Mouse (Mus musculus): ENCODE data around the gene Elmod3. TPM values are rescaled to one million over a fixed set of nuclear protein-coding genes. Genes with fewer than 3 reads are reported as not detected.
A peak's percentile ranks its signal among the peaks of the same experiment; 100 is the strongest.

The Elmod3 gene
- polyA plus RNA-seq, 1 experiment from 2014 or later, result 13.7 TPM

GRCm38 (mm10) chr6:72604066-72604465 lies 5.9 kb upstream of the Elmod3 start:
- no peak overlapping the region for H3K4me3 ChIP-seq
- H3K9me3 ChIP-seq, result no peaks in the 10 kb centered on the region
- no peak for DNase-seq (ENCODE audit: extremely low spot score, low spot score)
- H3K27me3 ChIP-seq (ENCODE audit: poor library complexity, severe bottlenecking), result no peaks in the 10 kb centered on the region
- WGBS, result 88% methylated on average over 2 of the region's 2 CpGs
- no peak overlapping the region for H3K27ac ChIP-seq
- peaks cover 2% of the 10 kb centered on the region for H3K4me1 ChIP-seq
- peaks cover 49% of the 10 kb centered on the region for H3K36me3 ChIP-seq (replicated peaks)

DNA sequence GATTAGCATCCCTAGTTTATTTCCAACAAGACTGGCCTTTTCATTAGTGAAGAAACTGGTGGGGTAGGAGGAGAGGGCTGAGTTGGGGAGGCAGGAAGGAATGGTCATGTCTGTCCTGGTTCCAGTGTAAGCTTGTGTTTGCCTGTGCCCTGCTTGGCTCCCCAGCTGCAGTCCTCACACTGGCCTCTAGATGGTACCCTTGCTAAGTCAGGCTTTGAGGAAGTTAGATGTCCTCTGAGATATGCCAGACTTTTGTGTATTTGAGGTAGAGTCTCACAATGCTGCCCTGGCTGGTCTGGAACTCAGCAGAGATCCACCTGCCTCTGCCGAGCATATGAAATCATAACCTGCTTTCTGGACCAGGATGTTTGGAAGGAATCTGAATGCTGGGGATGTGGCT lies 3.5 kb upstream of the Elmod3 start:
- no peaks in the 10 kb centered on the region for H3K27me3 ChIP-seq (ENCODE audit: poor library complexity, severe bottlenecking)
- DNase-seq (ENCODE audit: extremely low spot score, low spot score), result peak; percentile 54
- 67% methylated on average over 1 of the region's 1 CpGs for WGBS
- peaks cover 33% of the 10 kb centered on the region for H3K36me3 ChIP-seq (replicated peaks)
- H3K27ac ChIP-seq, result no peak overlapping the region
- no peak overlapping the region for H3K4me3 ChIP-seq
- peaks cover 23% of the 10 kb centered on the region for H3K4me1 ChIP-seq
- no peaks in the 10 kb centered on the region for H3K9me3 ChIP-seq

GRCm38 (mm10) chr6:72600771-72601170 lies 2.6 kb upstream of the Elmod3 start:
- H3K4me3 ChIP-seq, result no peak overlapping the region
- no peak for DNase-seq (ENCODE audit: extremely low spot score, low spot score)
- peaks cover 23% of the 10 kb centered on the region for H3K36me3 ChIP-seq (replicated peaks)
- WGBS, result 90% methylated on average over 12 of the region's 12 CpGs
- H3K27ac ChIP-seq, result no peak overlapping the region
- H3K9me3 ChIP-seq, result no peaks in the 10 kb centered on the region
- peaks cover 23% of the 10 kb centered on the region for H3K4me1 ChIP-seq
- no peaks in the 10 kb centered on the region for H3K27me3 ChIP-seq (ENCODE audit: poor library complexity, severe bottlenecking)

DNA sequence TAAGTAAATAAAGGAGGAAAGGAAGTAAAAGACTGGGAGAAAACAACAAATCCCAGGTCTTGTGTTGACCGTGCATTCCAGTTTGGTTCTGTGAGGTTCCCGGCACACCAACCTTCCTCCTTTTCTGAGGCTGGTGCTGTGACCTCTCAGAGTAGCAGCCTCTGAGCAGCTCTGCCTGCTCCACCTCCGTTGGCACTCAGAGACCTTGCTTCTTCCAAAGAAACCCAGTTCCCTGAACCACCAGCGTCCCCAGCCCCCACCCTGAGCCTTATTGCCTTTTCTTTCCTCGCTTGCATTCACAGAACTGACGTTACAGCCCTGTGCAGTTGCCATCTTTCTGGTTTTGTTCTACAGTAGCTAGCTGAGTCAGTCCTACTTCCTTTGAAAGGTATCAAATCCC lies 2.0 kb upstream of the Elmod3 start:
- H3K4me3 ChIP-seq, result no peak overlapping the region
- no peak for DNase-seq (ENCODE audit: extremely low spot score, low spot score)
- H3K4me1 ChIP-seq, result peaks cover 23% of the 10 kb centered on the region
- H3K36me3 ChIP-seq (replicated peaks), result peaks cover 19% of the 10 kb centered on the region
- H3K27ac ChIP-seq, result no peak overlapping the region
- no peaks in the 10 kb centered on the region for H3K27me3 ChIP-seq (ENCODE audit: poor library complexity, severe bottlenecking)
- H3K9me3 ChIP-seq, result no peaks in the 10 kb centered on the region
- WGBS, result 80% methylated on average over 6 of the region's 6 CpGs

- H3K9me3 ChIP-seq, result no peaks in the 10 kb centered on the region
- H3K27ac ChIP-seq, result peak overlapping the region; percentile 82
- no peak for DNase-seq (ENCODE audit: extremely low spot score, low spot score)
- H3K4me1 ChIP-seq, result peaks cover 23% of the 10 kb centered on the region
- peak overlapping the region; percentile 72 for H3K4me3 ChIP-seq
- 54% methylated on average over 12 of the region's 12 CpGs for WGBS
- no peaks in the 10 kb centered on the region for H3K27me3 ChIP-seq (ENCODE audit: poor library complexity, severe bottlenecking)
- H3K36me3 ChIP-seq (replicated peaks), result peaks cover 6% of the 10 kb centered on the region; the same call in 1 of the 2 replicates
Observed at GRCm38 (mm10) chr6:72598791-72599557, 761 bp upstream of the Elmod3 start.

DNA sequence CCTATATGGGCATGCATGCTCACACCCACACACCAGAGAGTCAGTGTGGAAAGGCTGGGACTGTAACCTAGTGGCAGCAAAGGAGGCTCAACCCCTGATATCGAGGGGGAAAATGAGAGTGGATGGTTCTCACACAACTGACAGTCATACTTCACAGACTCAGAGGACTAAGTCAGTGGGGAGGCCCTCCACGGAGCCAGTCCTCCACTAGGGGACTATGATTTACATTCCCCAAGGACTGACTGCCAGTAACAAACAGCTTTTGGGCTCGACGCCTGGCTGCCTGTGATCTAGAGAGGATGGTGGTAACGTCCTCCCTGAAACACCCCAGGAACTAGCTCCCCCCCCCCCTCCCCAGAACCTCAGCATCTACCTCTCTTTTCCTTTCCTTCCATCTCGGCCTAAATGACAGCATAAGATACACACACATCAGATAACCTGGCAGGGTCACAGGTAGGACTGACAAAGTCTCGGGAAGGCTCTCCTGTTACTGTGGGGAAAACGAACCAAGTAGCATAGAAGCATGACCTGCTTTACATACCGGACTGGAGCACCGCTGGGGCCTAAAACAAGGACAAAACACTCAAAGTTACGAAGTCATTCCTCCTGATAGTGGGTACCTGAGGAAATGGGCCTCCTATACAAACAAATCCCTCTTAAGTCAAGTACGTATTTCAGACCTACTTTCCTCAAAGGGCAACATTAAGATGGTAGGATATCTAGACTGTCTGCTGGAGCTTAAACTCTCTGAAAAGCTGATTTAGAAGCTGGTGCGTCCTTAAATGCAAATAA lies 934 bp downstream of the Elmod3 start:
- H3K27ac ChIP-seq, result peak overlapping the region; percentile 82; the same call in 1 of the 2 replicates
- no peaks in the 10 kb centered on the region for H3K27me3 ChIP-seq (ENCODE audit: poor library complexity, severe bottlenecking)
- H3K9me3 ChIP-seq, result no peaks in the 10 kb centered on the region
- DNase-seq (ENCODE audit: extremely low spot score, low spot score), result no peak
- peak overlapping the region; percentile 72 for H3K4me3 ChIP-seq
- no peaks in the 10 kb centered on the region for H3K36me3 ChIP-seq (replicated peaks)
- peaks cover 23% of the 10 kb centered on the region for H3K4me1 ChIP-seq
- 67% methylated on average over 13 of the region's 13 CpGs for WGBS

GRCm38 (mm10) chr6:72593914-72594313 lies 4.3 kb downstream of the Elmod3 start:
- DNase-seq (ENCODE audit: extremely low spot score, low spot score), result no peak
- H3K4me3 ChIP-seq, result no peak overlapping the region
- no peaks in the 10 kb centered on the region for H3K27me3 ChIP-seq (ENCODE audit: poor library complexity, severe bottlenecking)
- no peaks in the 10 kb centered on the region for H3K9me3 ChIP-seq
- 69% methylated on average over 5 of the region's 5 CpGs for WGBS
- H3K4me1 ChIP-seq, result peaks cover 19% of the 10 kb centered on the region
- H3K36me3 ChIP-seq (replicated peaks), result no peaks in the 10 kb centered on the region
- no peak overlapping the region for H3K27ac ChIP-seq

DNA sequence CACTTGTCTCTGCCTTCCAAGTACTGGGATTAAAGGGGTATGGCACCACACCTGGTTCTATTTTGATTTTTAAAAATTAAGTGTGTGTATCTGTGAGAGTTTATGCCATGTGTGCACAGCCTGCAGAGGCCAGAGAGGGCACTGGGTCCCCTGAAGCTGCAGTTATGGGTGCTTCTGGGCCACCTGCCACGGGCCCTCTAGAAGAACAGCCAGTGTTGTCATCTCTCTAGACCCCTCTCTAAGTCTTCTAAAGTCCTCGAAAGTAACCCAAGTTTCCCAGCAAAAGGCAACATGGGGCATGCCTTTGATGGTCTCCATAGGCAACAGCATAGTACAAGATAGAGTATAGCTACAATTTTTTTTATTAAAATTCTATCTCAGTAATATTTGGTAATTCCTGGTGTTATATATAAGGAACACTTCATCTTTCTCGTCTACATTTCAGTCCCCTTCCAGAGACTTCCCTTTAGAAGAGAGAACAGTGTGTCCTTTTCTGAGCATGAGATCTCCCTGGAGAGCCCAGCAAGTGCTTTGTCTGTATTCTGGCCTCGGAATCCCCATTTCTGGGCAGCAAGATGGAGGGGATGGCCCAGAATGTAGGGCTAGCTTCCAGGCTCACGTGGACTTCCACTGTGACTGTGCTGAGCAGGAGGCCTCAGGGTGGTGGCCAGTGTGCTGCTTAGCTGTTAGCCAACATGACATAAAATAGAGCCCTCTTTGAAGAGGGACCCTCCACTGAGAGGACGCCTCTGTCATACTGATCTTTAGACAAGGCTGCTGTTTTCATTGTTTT lies 5.0 kb downstream of the Elmod3 start:
- 80% methylated on average over 6 of the region's 6 CpGs for WGBS
- Histone ChIP-seq H3K4me3 (no peak overlapping the region), H3K4me1 (peaks cover 12% of the 10 kb centered on the region), H3K36me3 (replicated peaks) (no peaks in the 10 kb centered on the region), H3K27me3 (ENCODE audit: poor library complexity, severe bottlenecking) (no peaks in the 10 kb centered on the region), H3K27ac (no peak overlapping the region), H3K9me3 (no peaks in the 10 kb centered on the region)
- no peak for DNase-seq (ENCODE audit: extremely low spot score, low spot score)

GRCm38 (mm10) chr6:72590111-72590510 lies 8.1 kb downstream of the Elmod3 start:
- H3K27ac ChIP-seq, result no peak overlapping the region
- no peaks in the 10 kb centered on the region for H3K36me3 ChIP-seq (replicated peaks)
- H3K9me3 ChIP-seq, result no peaks in the 10 kb centered on the region
- no peaks in the 10 kb centered on the region for H3K27me3 ChIP-seq (ENCODE audit: poor library complexity, severe bottlenecking)
- H3K4me3 ChIP-seq, result no peak overlapping the region
- H3K4me1 ChIP-seq, result no peaks in the 10 kb centered on the region
- no peak for DNase-seq (ENCODE audit: extremely low spot score, low spot score)

GRCm38 (mm10) chr6:72588307-72588706 lies 9.9 kb downstream of the Elmod3 start:
- no peak overlapping the region for H3K4me3 ChIP-seq
- H3K4me1 ChIP-seq, result no peaks in the 10 kb centered on the region
- no peaks in the 10 kb centered on the region for H3K9me3 ChIP-seq
- no peaks in the 10 kb centered on the region for H3K27me3 ChIP-seq (ENCODE audit: poor library complexity, severe bottlenecking)
- no peak overlapping the region for H3K27ac ChIP-seq
- no peaks in the 10 kb centered on the region; the same call in 1 of the 2 replicates for H3K36me3 ChIP-seq (replicated peaks)
- DNase-seq (ENCODE audit: extremely low spot score, low spot score), result no peak

GRCm38 (mm10) chr6:72586701-72587100 lies 11.5 kb downstream of the Elmod3 start:
- Histone ChIP-seq H3K36me3 (replicated peaks) (no peaks in the 10 kb centered on the region; the same call in 1 of the 2 replicates), H3K4me1 (peaks cover 3% of the 10 kb centered on the region; the same call in 1 of the 2 replicates), H3K4me3 (no peak overlapping the region), H3K27ac (no peak overlapping the region), H3K9me3 (no peaks in the 10 kb centered on the region), H3K27me3 (ENCODE audit: poor library complexity, severe bottlenecking) (no peaks in the 10 kb centered on the region)
- DNase-seq (ENCODE audit: extremely low spot score, low spot score), result no peak
- WGBS, result 79% methylated on average over 3 of the region's 3 CpGs

DNA sequence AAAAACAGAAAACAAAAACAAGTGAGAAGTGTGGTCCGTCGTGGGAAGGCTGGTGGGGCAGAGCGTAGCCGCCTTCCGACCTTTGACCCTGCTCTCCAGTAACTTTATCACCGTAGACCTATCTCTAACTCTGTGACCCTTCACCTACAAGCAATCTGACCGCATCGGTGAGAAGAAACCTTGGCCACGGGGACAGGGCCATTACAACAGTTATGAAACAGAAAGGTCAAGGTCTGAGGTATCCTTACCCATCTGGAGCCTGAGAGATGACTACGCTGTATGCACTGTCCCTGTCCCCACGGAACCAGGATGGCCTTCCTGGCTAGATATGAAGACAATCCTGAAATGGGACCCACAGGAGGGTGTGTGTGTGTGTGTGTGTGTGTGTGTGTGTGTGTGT lies 14.1 kb downstream of the Elmod3 start:
- peaks cover 6% of the 10 kb centered on the region; the same call in 1 of the 2 replicates for H3K4me1 ChIP-seq
- H3K9me3 ChIP-seq, result no peaks in the 10 kb centered on the region
- no peak overlapping the region for H3K4me3 ChIP-seq
- no peak overlapping the region for H3K27ac ChIP-seq
- no peaks in the 10 kb centered on the region for H3K27me3 ChIP-seq (ENCODE audit: poor library complexity, severe bottlenecking)
- no peak for DNase-seq (ENCODE audit: extremely low spot score, low spot score)
- WGBS, result 87% methylated on average over 11 of the region's 11 CpGs
- no peaks in the 10 kb centered on the region; the same call in 1 of the 2 replicates for H3K36me3 ChIP-seq (replicated peaks)

Measured in forebrain, embryonic 10.5 days (tissue).